Mouse (Mus musculus) bone marrow macrophage, adult 2 months (primary cell): ENCODE measurements around the gene Nostrin.

Source experiments
- CTCF ChIP-seq: IDR thresholded peaks from 2 replicates; pipeline ENCODE4 v1.5.1; 2012; ENCODE audit warnings: low read depth, mild to moderate bottlenecking, low read length, moderate library complexity
- POLR2A ChIP-seq: IDR thresholded peaks from 2 replicates; pipeline ENCODE4 v1.6.1; 2012; ENCODE audit warnings: mild to moderate bottlenecking, low read depth, low read length, borderline replicate concordance

DNA sequence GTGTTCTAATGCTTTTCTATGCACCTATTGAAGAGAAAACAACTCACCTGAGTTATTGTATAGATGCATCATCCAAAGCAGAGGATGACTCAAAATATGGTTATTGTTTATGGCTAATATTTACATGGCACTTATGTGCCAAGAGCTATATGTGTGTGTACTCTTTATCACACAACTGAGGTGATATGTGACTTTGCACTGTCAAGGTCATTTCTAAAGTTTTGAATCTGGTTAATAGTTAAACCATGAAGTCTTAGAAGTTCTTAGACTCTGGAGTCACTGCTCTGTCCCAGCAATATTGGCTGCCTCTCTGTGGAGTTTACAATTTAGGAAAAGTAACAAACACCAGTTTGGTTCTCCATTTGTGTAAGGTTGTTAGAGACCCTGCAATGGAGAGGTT lies 23.3 kb downstream of the Nostrin start:
- TF ChIP-seq POLR2A (no peak), CTCF (no peak)
